Mouse (Mus musculus) layer of hippocampus, adult 18-20 months (tissue): ENCODE results near the gene Ptpn1. TPM values are rescaled to one million over a fixed set of nuclear protein-coding genes. Genes with fewer than 3 reads are reported as not detected.

Source experiments
- DNase-seq, 2 experiments: peaks; one replicate each; pipeline ENCODE4 v3.0.0; 2022; ENCODE audit warnings: low spot score in 2 of 2
- total RNA-seq, 2 experiments: library from RNA; stranded (reverse); gene quantifications; 2 replicates each; pipeline ENCODE4 v1.2.3; 2021

Ptpn1 gene
- total RNA-seq, 2 experiments from 2014 or later: 64.8 to 68.8 TPM

DNA sequence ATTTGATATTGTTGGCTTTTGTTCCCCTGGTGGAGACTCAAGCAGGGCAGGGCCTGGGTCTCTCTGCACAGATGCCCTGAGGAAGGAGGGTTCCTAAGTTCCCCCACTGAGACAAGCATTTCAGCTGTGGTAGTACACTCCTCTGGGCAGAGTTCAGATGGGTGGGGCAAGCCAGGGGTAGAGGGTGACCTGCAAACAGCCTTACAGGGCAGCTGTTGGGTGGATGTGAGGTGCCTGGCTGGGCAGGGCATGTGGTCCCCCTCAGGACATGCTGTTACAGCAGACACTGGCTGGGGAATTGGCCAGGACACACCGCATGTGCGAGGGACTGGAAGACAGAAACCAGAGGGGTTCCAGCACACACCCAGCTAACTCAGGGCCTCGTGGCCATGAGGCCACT, 73.1 kb downstream of the Ptpn1 start:
- DNase-seq: no peak

DNA sequence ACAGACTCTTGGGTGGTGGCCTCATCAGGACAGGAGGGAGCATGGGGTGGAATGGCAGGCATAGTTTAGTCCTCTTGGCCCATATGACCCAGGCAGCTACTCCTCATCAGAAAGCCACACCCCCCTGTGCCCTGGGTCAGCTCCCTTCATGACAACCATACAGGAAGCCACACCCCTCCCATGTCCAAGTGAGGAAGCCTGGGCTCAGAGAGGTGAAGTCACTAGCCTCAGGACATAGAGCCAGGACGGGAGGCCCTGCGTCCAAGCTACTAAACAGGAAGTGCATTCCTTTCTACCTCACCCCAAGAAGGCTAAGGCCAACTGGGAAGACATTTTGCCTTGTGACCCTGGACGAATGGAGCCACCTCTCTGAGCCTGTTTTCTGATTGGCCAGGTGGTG, 73.8 kb downstream of the Ptpn1 start:
- DNase-seq: no peak

DNA sequence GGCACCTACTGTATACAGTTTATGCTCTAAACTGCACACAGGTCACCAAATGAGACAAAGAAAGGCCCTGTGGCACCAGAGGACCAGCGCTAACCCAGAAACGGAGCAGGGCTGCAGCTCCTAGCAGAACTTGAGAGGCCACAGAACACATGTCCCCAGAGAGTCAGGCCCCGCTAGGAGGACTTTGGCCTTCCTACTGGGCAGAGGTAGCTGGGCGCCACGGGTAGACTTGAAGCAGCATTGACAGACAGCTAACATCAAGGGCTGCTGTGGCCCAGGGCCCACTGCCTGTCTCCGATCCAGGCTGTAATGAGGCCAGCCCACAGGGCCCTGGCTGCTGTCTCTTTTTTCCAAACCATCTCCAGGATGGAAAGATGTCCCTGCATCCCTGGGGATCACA, 74.6 kb downstream of the Ptpn1 start:
- DNase-seq: no peak

DNA sequence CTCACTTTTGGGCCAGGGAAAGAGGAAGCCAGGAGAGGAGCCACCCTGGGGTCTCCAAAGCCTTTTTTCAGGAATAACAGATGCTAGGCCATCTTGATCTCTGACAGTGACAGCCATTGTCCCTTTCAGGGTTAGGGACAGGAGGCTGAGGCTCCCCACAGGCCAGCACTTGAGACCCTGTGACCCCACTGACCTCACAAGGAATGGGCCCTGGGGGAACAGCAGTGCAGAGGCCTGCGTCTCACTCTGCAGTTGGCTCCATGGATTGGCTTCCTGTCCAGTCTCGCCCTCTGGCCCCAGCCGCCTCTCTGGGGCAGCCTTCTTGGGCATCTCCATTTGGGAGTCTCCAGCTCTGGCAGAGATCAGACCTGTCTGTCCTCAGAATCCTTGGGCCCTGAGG, 76.3 kb downstream of the Ptpn1 start:
- no peak for DNase-seq

DNA sequence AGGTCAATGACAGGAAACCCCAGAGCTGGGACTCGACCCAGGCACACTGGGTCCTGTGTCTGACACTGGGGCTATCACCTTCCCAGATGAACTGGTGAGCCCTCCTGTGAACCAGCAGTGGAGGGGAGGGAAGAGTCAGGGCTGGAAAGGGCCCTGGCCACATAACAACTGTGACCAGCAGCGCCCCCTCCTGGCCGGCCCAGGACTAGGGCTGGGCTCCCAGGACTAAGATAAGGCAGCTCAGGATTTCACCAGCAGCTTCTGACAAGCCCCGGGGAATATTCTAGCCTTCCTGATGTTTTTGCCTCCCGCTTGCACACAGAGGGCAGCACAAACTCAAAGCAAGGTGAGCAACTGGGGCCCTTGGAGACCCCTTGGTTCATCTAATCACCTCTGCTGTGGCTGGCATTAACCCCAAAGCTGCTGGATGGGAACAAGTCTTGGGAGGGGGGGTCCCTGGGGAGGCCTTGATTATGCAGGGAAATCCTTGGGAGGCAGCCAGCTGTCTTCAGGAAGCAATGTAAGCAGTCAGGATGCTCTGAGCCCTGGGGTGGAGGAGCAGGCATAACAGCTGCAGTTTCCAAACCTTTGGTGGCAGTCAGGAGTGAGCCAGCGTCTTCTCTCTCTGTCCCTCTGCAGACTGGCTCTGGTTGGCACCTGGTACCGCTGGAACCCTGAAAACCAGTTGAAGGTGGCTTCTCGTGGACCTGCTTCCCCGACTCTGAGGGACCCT, 78.2 kb downstream of the Ptpn1 start, which contains the start of gene Ripor3:
Gene Ripor3, minus strand, starts transcription at position 683 of the 733 bp plus-strand sequence.
- DNase-seq: peak in 1 of 2 experiments; percentile 52

DNA sequence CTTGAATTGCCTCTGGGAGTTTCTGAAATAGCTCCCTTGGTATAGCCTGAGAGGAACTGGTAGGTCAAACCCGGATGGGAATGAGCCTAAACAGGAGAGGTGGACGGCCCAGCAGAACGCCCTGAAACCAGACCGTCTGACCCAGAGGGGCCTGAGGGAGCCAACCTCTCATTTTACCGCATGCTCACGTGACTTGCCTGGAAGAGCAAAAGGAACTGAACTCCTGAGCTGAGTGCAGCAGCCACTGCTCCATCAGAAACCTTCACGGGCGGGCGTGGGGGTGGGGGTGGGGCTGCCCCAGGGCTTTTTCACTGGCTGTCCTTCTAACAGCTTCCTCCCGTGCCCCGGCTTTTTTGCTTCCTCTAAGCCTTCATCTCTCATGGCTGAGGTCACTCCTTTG, 79.0 kb downstream of the Ptpn1 start:
- no peak for DNase-seq

DNA sequence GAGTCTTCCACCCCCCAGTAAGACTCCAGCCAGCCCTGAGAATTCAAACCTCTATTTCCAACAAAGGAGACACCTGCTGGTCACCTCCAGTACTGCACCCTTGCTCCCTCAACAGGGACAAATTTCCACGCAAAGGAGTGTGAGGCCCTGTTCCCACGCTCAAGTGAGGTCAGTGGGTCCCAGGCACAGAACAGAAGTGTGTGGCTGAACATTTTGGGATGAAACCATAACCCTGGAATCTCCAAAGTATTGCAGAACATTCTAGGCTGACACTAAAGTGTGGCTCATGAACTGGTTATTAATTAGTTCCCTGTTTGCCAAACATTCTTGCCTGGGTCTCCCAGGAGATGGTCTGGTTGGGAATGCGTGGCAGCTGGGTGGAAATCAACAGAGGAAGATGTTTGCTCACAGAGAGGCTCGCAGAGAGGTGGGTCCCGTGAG, 85.1 kb downstream of the Ptpn1 start:
- DNase-seq: peak; percentile 26 to 75

DNA sequence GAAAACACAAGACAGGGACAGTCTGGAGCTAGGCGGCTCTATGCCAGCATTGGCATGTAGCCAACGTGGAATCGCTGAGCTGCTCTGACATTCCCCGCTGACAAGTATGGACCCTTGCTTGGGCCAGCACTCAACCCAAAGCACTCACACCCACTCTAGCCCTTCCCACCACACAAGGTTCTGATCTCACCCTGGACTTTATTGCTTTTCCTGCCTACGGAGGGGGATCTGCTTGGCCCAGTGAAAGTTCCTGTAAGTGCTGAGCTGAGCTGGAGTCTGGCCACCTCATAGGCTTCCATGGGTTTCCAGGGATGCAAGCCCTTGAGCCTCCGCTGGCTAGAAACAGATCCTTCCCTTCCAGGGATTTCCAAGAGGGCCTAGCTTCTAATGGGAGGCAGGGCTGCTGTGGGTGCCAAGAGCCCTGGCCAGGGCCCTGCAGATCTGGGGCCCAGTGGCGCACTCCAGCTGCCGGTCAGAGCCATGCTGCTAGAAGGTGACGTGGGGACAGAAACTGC, 87.4 kb downstream of the Ptpn1 start:
- DNase-seq: peak in 1 of 2 experiments; percentile 12

DNA sequence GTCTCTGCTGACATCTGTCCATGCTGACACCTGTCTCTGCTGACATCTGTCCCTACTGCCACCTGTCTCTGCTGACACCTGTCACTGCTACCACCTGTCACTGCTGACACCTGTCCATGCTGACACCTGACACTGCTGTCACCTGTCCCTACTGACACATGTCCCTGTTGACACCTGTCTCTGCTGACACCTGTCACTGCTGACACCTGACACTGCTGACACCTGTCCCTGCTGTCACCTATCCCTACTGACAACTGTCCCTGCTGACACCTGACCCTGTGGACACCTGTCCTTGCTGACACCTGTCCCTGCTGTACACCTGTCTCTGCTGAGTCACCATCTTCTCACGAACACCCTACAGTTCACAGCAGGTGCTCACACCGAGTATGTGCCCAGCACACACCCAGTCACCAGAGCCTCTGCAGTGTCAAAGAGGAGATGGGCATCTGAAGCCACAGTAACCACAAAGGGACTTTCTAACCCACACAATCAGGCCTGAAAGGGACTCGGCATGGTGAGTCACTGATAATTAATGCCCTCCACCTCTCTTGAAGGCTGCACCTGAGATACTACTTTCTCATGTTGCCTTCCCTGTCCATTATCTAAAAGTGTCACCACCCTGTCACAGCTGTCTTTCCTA, 92.0 kb downstream of the Ptpn1 start:
- DNase-seq: no peak

DNA sequence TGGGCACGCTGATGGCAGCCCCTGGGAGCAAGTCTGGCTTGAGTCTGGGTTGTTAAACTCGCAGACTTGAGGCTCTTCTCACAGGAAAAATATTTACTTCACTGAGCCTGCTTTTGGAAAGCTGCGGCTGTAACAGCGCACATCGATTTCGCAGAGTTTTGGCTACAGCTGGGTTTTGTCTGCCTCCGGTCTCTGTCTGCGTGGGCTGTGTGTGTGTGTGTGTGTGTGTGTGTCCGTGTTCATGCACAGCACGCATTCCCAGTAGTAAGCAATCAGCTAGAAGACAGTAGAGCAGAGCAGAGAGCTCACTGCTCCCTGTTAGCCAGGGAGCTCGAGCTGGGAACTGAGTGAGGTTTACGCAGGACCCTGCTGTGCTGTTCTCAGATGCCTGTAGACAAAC, 93.3 kb downstream of the Ptpn1 start:
- peak; percentile 62 to 82 for DNase-seq

DNA sequence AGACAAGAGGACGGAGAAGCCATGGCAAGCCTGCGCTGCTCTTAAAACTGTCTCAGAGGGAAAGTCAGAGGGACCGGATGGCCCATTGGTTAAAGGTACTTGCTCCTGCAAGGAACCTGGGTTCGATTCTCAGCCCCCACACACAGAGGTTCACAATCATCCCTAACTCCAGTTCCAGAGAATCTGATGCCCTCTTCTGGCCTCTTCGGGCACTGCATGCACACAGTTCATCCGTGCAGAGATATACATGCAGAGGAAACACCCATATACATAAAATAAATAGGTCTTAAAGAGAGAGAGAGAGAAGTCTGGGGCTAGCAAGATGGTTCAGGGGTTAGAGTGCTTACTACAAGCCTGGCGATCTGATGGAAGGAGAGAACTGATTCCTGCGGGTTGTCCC, 94.0 kb downstream of the Ptpn1 start:
- DNase-seq: no peak

DNA sequence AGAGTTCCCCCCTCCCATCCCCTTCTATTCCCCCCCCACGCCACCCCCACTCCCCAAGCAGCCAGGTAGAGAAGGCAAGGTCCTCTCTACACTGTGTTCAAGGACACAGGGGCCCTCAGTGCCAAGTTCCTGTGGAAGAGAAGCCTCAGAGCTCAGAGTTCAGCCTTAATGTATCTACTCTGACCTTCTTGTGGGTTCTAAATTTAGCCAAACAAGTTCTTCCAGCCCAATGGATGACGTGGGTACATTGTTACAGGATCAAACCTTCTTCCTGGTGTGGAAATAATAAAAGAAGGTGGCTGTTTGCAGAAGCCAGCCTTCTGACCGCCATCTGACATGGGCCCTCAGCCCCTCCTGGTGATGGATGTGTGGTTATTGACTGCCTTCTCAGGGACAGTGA, 94.6 kb downstream of the Ptpn1 start:
- DNase-seq: no peak

DNA sequence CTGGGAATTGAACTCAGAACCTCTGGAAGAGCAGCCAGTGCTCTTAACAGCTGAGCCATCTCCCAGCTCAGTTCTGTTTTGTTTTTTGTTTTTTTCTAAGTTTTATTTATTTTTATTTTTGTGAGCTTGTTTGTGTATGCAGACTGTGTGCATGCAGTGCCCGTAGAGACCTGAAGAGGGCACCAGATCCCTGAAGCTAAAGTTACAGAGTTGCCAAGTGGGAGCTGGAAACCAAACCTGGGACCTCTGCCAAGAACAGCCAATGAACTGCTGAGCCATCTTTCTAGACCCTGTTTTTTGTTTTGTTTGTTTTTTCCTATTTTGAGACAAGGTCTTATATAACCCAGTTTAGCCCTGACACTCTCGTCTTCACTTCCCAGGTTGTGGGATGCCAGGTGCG, 96.5 kb downstream of the Ptpn1 start:
- DNase-seq: no peak

Other genes starting within 250 kb of the Ptpn1 start
- gene Cebpb, start 243.1 kb upstream of the Ptpn1 start, total RNA-seq: 10 to 100 TPM; 41.9 to 43.2 TPM
- gene Tmem189, start 242.2 kb upstream of the Ptpn1 start, total RNA-seq: 10 to 100 TPM; 46.7 TPM
- under 1 TPM in 1 of 2 experiments, not detected in 1; 0.52 TPM for gene Ripor3, start 78.6 kb downstream of the Ptpn1 start, total RNA-seq
- 1 to 10 TPM; 4.0 to 5.0 TPM for gene Pard6b, start 148.9 kb downstream of the Ptpn1 start, total RNA-seq